Mouse (Mus musculus) E14TG2a.4 (cell line): Measurements from ENCODE around the gene Mindy1.
A peak's percentile ranks its signal among the peaks of the same experiment; 100 is the strongest.

ENCODE experiments used
- H3K27me3 ChIP-seq: 2 replicates; pipeline ENCODE4 v1.6.1; 2014; ENCODE audit warnings: low read length, control low read depth; ENCODE audit not compliant: insufficient read depth
- H3K36me3 ChIP-seq: 2 replicates; pipeline ENCODE4 v1.6.1; 2014; ENCODE audit warnings: low read length, control low read depth; ENCODE audit not compliant: insufficient read depth
- H3K4me1 ChIP-seq: replicated peaks from 2 replicates; pipeline ENCODE4 v1.6.1; 2014; ENCODE audit warnings: low read depth, low read length, control low read depth
- H3K4me3 ChIP-seq: replicated peaks from 2 replicates; pipeline ENCODE4 v1.5.1; 2014; ENCODE audit warnings: mild to moderate bottlenecking, low read length
- H3K9me3 ChIP-seq: 2 replicates; pipeline ENCODE4 v1.6.1; 2014; ENCODE audit warnings: low read length, control low read depth
- CTCF ChIP-seq: conservative IDR thresholded peaks from 2 replicates; pipeline ENCODE4 v1.5.1; 2014; ENCODE audit warnings: low read length
- NANOG ChIP-seq: IDR thresholded peaks from 2 replicates; pipeline ENCODE4 v1.6.1; 2014; ENCODE audit warnings: borderline replicate concordance, low read length, mixed read lengths
- POU5F1 ChIP-seq: IDR thresholded peaks from 2 replicates; pipeline ENCODE4 v1.6.1; 2014; ENCODE audit warnings: low read length, borderline replicate concordance

Gene Mindy1

DNA sequence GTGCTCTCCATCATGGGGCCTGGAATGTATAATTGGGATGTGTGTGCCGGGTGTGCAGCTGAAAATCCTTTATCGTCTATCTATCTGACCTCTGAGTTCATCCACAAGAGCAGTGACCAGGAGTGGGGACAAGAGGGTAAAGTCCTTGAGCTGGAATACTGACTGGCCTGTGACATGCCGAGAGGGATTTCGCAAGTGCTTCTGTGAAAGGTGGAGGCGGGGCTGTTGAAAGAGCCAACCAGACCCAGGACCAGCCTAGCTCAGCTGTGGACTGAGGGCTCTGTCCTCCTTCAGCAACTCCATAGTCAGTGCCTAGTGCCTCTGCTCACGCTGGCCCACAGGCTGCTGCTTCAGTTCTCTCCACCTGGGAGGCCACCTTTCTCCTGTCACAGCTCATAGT is 37.4 kb downstream of the Mindy1 start:
- Histone ChIP-seq H3K4me1 (peaks cover 79% of the 10 kb centered on the region), H3K27me3 (no peaks in the 10 kb centered on the region), H3K36me3 (peaks cover 47% of the 10 kb centered on the region), H3K4me3 (peak overlapping the region; percentile 61), H3K9me3 (no peaks in the 10 kb centered on the region)
- TF ChIP-seq POU5F1, result no peak
- TF ChIP-seq NANOG, result no peak
- no peak for TF ChIP-seq CTCF

DNA sequence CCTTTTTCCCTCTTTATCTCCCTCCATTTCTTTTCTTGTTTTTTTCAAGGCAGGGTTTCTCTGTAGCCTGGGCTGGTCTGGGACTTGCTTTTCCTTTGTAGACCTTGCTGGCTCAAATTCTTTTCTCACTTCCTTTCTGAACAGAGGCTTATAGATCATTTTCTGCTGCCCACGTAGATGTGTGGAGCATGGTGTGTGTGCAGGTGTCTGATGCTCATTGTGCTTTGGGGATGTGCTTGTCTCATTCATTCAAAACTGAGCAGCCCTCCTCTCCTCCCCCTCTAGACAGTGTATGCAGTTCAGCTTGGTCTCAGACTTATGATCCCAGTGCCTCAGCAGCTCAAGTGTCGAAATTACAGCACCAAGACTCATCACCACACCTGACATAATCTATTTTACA is 38.0 kb downstream of the Mindy1 start:
- Histone ChIP-seq H3K4me1 (peaks cover 77% of the 10 kb centered on the region), H3K4me3 (no peak overlapping the region), H3K9me3 (no peaks in the 10 kb centered on the region), H3K27me3 (no peaks in the 10 kb centered on the region), H3K36me3 (peaks cover 53% of the 10 kb centered on the region)
- no peak for TF ChIP-seq NANOG
- no peak for TF ChIP-seq CTCF
- no peak for TF ChIP-seq POU5F1

DNA sequence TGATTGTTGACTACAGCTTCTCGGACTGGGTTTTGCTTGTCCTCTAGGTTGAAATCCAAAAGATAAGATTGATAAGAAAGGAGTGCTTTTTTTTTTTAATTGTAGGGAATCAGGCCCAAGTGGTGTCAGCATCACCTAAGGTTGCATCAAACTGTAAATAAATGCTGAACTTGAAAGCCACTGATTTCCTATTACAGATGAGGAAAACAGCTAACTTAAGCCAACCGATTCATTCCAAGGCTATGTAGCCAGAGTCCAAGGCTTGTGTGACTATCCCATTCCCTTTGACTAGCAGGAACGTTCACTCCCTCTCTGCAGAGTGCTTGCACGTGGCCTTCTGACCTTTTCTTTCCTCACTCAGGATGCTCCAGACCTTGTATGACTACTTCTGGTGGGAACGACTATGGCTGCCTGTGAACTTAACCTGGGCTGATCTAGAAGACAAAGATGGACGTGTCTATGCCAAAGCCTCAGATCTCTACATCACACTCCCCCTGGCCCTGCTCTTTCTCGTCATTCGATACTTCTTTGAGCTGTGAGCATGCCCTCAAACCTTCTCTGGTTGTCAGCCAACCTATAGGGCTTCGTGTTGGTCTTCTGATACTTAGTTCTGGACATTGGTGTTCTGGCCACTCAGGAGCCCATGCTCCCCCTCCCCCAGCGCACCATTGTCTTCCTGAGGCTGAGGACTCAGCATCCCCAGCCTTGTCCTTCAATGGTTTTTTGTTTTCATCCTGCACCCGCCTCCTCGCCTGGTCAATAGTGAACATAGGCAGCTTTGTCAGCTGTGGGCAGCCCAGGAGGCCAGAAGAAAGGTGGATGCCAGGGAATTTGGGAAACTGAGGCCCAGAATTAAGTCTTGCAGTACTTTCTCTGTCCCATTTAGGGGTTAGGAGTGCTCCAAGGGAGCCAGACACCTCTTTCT is 38.8 kb downstream of the Mindy1 start:
- H3K4me1 ChIP-seq, result peaks cover 72% of the 10 kb centered on the region
- H3K36me3 ChIP-seq, result peaks cover 62% of the 10 kb centered on the region
- TF ChIP-seq POU5F1, result no peak
- no peak for TF ChIP-seq CTCF
- TF ChIP-seq NANOG, result no peak
- H3K4me3 ChIP-seq, result no peak overlapping the region
- no peaks in the 10 kb centered on the region for H3K9me3 ChIP-seq
- H3K27me3 ChIP-seq, result no peaks in the 10 kb centered on the region

DNA sequence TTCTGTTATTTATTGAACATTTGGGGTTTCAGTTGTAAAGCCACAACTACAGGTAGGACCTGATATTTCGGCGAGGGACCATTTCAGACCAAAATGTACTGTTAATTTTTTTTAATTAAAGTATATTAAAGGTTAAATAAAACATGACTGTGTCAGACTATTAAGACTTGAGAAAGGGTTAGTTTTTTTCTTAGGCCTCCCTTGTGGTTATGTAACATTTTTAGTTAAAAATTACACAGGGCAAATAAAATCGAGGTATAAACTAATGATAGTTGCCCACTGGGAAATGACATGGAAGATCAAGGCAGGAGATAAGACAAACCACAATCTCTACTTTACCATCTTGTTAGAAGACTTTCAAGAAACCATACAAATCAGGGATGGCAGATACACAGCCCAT is 42.3 kb downstream of the Mindy1 start:
- H3K27me3 ChIP-seq, result no peaks in the 10 kb centered on the region
- TF ChIP-seq CTCF (no peak), NANOG (no peak), POU5F1 (no peak)
- H3K4me1 ChIP-seq, result peaks cover 45% of the 10 kb centered on the region
- H3K4me3 ChIP-seq, result no peak overlapping the region
- peaks cover 96% of the 10 kb centered on the region for H3K36me3 ChIP-seq
- no peaks in the 10 kb centered on the region for H3K9me3 ChIP-seq

DNA sequence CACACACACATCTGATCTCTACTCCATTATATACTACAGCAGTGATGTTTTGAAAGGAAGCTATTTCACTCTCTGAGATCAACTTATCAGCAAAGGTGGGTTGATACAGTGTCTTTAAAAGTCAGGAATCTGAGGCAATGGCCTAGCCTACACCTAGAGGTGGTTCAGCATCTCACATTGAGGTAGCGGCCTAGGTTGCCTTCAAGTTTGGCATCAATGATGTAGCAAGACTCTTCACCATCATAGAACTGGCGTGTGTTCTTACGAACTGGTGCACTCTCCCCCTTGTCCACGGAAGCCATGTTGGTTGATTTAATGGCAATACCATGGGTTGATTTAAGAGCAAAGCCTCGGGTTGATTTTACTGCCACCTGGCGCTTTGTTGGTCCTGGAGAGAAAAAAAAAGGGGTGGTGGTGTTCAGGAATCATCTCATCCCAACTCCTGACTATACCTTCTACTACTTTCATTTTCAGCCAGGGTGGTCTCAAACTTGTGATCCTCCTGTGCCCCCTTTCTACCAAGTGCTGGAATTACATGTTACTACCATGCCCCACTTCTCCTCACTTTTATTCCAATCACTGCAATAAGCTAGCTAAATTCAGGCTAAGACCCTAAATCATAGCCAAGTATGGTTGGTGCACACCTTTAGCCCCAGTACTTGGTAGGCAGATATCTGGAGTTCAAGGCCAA is 43.5 kb downstream of the Mindy1 start:
- Histone ChIP-seq H3K9me3 (no peaks in the 10 kb centered on the region), H3K36me3 (peaks cover 100% of the 10 kb centered on the region), H3K4me3 (no peak overlapping the region), H3K27me3 (no peaks in the 10 kb centered on the region), H3K4me1 (peaks cover 33% of the 10 kb centered on the region)
- TF ChIP-seq POU5F1, result no peak
- peak; percentile 32 for TF ChIP-seq CTCF

DNA sequence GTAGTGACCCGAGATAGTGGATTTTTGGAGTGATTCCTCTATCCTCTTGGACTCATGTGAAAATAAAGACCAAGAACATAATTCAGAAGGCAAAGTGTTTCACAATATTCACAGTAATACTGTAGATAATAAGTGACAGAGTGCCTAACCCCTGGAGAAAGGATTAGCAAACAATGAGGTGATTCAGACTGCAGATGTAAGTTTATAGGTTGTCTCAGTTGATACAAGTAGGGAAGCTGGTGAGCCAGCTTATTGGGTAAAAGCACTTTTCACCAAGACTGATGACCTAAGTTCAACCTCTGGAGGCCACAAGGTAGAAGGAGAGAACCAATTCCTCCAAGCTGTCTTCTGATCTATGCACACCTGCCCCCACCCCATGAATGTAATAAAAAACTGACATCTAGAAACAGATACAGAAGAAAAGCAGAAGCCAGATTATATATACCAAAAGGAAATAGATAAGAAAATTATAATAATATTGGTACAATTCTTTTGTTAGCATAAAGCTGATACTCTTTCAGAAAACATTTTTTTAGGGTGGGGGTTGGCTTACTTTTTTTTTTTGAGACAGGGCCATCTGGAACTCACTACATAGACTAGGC is 47.8 kb downstream of the Mindy1 start:
- no peaks in the 10 kb centered on the region for H3K27me3 ChIP-seq
- H3K36me3 ChIP-seq, result peaks cover 99% of the 10 kb centered on the region
- no peaks in the 10 kb centered on the region for H3K9me3 ChIP-seq
- no peak for TF ChIP-seq CTCF
- no peak for TF ChIP-seq POU5F1
- TF ChIP-seq NANOG, result no peak
- H3K4me3 ChIP-seq, result no peak overlapping the region
- no peaks in the 10 kb centered on the region for H3K4me1 ChIP-seq

DNA sequence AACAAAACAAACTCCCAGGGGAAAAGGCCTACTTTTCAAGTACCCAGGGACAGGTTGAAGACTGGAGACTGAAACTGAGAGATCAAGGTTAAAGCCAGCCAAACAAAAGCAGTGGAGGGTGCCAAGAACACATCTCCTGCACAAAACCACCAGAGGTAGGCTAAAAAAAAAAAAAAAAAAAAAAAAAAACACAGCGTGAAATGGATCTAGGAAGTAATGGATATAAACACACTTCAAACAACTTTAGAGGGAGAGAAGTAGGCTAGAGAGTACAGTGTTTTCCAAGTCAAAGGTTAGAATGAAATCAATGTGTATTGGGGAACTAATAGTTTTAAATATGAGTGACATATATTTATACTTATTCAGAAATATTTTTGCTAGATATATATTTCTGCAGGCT is 50.4 kb downstream of the Mindy1 start:
- H3K36me3 ChIP-seq, result peaks cover 99% of the 10 kb centered on the region
- no peaks in the 10 kb centered on the region for H3K27me3 ChIP-seq
- no peak for TF ChIP-seq NANOG
- no peak for TF ChIP-seq POU5F1
- TF ChIP-seq CTCF, result no peak
- peaks cover 2% of the 10 kb centered on the region; the same call in 1 of the 2 replicates for H3K4me1 ChIP-seq
- H3K4me3 ChIP-seq, result no peak overlapping the region
- no peaks in the 10 kb centered on the region for H3K9me3 ChIP-seq

DNA sequence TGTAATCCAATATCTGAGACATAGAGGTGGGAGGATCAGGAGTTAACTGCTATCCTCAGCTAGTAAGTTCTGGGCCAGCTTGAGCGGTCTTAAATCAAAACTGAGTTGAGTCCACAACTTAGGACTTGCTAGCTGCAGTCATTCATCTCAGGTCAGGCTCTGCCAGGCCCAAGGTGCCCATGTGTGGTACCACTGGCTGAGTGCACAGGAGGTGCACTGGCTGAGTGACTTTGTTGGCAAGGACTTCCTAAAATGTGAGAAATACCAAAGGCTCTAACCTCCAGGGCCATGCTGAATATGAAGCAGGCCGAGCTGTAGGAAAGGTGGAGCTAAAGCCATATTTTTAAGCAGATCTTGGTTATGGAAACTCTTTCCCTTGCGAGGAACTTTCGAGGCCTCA is 56.2 kb downstream of the Mindy1 start:
- Histone ChIP-seq H3K36me3 (peaks cover 100% of the 10 kb centered on the region), H3K9me3 (no peaks in the 10 kb centered on the region), H3K4me1 (peaks cover 57% of the 10 kb centered on the region), H3K4me3 (no peak overlapping the region), H3K27me3 (no peaks in the 10 kb centered on the region)
- no peak for TF ChIP-seq CTCF
- TF ChIP-seq NANOG, result no peak
- TF ChIP-seq POU5F1, result no peak
